Mouse (Mus musculus) hindbrain, embryonic 14.5 days (tissue): ENCODE results near the gene Ephb1. TPM values are rescaled to one million over a fixed set of nuclear protein-coding genes. Genes with fewer than 3 reads are reported as not detected.

Source experiments
- ATAC-seq: fragments of 200-750 bp; cut with Nextera tagmentation; 2 replicates; pipeline ENCODE4 v1.8.0; 2017; ENCODE audit warnings: moderate number of reproducible peaks, mild to moderate bottlenecking, moderate TSS enrichment, moderate library complexity; ENCODE audit not compliant: low FRiP score
- DNase-seq: peaks from one replicate; pipeline ENCODE4 v3.0.0-alpha.2; 2015; ENCODE audit warnings: low spot score
- H3K27ac ChIP-seq: fragments of 300-500 bp; sonication (generic); 2 replicates; pipeline ENCODE4 v1.5.1; 2014; ENCODE audit warnings: mild to moderate bottlenecking, moderate library complexity
- H3K27me3 ChIP-seq: fragments of 300-500 bp; sonication (generic); 2 replicates; pipeline ENCODE4 v1.6.1; 2014; ENCODE audit warnings: mild to moderate bottlenecking, low read length, mixed read lengths; ENCODE audit not compliant: control insufficient read depth, insufficient read depth
- H3K36me3 ChIP-seq: fragments of 300-500 bp; sonication (generic); replicated peaks from 2 replicates; pipeline ENCODE4 v1.6.1; 2014; ENCODE audit not compliant: control insufficient read depth, insufficient read depth
- H3K4me1 ChIP-seq: fragments of 300-500 bp; sonication (generic); replicated peaks from 2 replicates; pipeline ENCODE4 v1.6.1; 2014; ENCODE audit warnings: antibody characterized with exemption, low read length, mixed read lengths; ENCODE audit not compliant: control insufficient read depth, insufficient read depth
- H3K4me2 ChIP-seq: fragments of 300-500 bp; sonication (generic); replicated peaks from 2 replicates; pipeline ENCODE4 v1.6.1; 2014; ENCODE audit warnings: mild to moderate bottlenecking, moderate library complexity
- H3K4me3 ChIP-seq: fragments of 300-500 bp; sonication (generic); replicated peaks from 2 replicates; pipeline ENCODE4 v1.5.1; 2014; ENCODE audit warnings: mild to moderate bottlenecking, low read length
- H3K9ac ChIP-seq: fragments of 300-500 bp; sonication (generic); 2 replicates; pipeline ENCODE4 v1.6.1; 2014
- H3K9me3 ChIP-seq: fragments of 300-500 bp; sonication (generic); 2 replicates; pipeline ENCODE4 v1.6.1; 2016; ENCODE audit warnings: low read length; ENCODE audit not compliant: control insufficient read depth
- WGBS: fragments of 180-500 bp; shearing (Covaris S2); extraction: QIAGEN DNeasy Blood & Tissue Kit; methylation state at CpG from one replicate; pipeline ENCODE4 v1.1.7; 2014; 5-methylcytosine and 5-hydroxymethylcytosine counted together
- polyA plus RNA-seq: library from polyadenylated mRNA; unstranded; fragments of >200 nt; fragmentation: Nextera tagmentation; extraction: Ambion mirVana; gene quantifications from 2 replicates; pipeline ENCODE4 v1.2.1, GENCODE M21; 2014

The Ephb1 gene
- polyA plus RNA-seq, 1 experiment from 2014 or later: 52.2 TPM

DNA sequence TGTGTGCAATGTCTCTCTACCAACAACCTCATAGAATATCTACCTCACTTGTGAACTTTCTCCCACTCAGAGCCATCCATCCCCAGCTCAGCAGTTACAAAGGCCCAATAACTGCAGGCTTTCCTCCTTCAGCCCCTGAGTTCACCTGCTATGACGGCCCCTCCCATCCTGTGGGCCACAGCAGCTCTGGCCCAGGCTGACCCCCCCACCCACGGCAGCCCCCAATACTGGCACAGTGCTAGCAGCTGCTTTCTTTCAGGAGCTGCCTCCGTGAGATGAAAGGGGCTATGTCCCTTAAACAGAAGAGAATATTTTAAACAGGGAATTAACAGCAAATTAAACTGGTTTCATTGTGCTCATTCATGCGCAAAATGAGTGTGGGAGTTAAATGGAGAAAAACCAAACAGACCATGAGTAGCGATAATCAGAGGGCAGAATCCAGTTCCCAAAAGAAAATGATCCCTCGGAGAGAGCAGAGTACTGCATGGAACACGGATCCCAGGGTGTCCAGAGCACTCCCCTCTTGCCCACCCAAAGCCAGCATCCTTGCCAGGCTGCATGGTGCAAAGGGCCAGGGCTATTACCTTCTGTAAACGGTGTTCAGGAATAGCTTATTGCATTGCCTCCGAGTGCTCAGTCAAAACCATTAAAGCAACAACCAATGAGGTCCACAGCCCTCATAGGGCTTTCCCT lies 105.2 kb downstream of the Ephb1 start:
- H3K9me3 ChIP-seq: no peaks in the 10 kb centered on the region
- WGBS: 14% methylated on average over 9 of the region's 9 CpGs
- ATAC-seq (peak; percentile 62; the same call in 1 of the 2 replicates), DNase-seq (no peak)
- peaks cover 30% of the 10 kb centered on the region for H3K4me1 ChIP-seq
- H3K36me3 ChIP-seq: no peaks in the 10 kb centered on the region
- H3K4me3 ChIP-seq: no peak overlapping the region
- no peak overlapping the region for H3K4me2 ChIP-seq
- H3K9ac ChIP-seq: 0 out of 2 replicates have a peak overlapping the region, but pooled peaks have one; percentile 14
- no peaks in the 10 kb centered on the region for H3K27me3 ChIP-seq
- H3K27ac ChIP-seq: peak overlapping the region; percentile 16; the same call in 1 of the 2 replicates

GRCm38 (mm10) chr9:102245551-102245950 lies 108.9 kb downstream of the Ephb1 start:
- H3K4me1 ChIP-seq: peaks cover 43% of the 10 kb centered on the region
- no peak for DNase-seq
- no peak overlapping the region for H3K4me2 ChIP-seq
- no peaks in the 10 kb centered on the region for H3K27me3 ChIP-seq
- no peak for ATAC-seq
- H3K9me3 ChIP-seq: no peaks in the 10 kb centered on the region
- no peaks in the 10 kb centered on the region for H3K36me3 ChIP-seq
- no peak overlapping the region for H3K27ac ChIP-seq
- H3K9ac ChIP-seq: no peak overlapping the region
- WGBS: 45% methylated on average over 7 of the region's 7 CpGs
- no peak overlapping the region for H3K4me3 ChIP-seq

GRCm38 (mm10) chr9:102243296-102243695 lies 111.2 kb downstream of the Ephb1 start:
- ATAC-seq (peak; percentile 84), DNase-seq (no peak)
- Histone ChIP-seq H3K27ac (no peak overlapping the region), H3K9ac (no peak overlapping the region), H3K9me3 (no peaks in the 10 kb centered on the region), H3K27me3 (no peaks in the 10 kb centered on the region), H3K36me3 (no peaks in the 10 kb centered on the region), H3K4me3 (no peak overlapping the region), H3K4me1 (peaks cover 25% of the 10 kb centered on the region), H3K4me2 (no peak overlapping the region)
- 6% methylated on average over 7 of the region's 7 CpGs for WGBS

DNA sequence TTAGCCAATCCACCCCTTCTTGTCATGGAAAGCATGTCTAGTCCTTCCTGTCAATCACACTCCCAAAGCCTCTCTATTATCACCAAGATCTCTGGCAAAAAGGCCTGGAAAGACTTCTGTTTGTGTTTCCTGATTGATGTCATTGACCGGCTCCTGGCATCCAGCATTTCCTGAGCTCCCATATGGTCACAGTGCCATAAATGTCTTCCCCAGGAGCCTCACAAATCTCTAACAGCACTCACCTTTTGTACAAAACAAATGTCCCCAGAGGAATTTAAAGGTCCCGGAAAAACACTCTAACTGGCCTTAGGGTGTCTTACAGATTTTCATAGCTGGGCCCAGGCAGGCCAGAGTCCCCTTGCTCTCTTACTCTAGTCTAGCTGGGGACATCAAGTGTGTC lies 112.9 kb downstream of the Ephb1 start:
- no peaks in the 10 kb centered on the region for H3K9me3 ChIP-seq
- no peak overlapping the region for H3K4me2 ChIP-seq
- no peaks in the 10 kb centered on the region for H3K36me3 ChIP-seq
- WGBS: 59% methylated on average over 2 of the region's 2 CpGs
- no peak overlapping the region for H3K27ac ChIP-seq
- no peak for ATAC-seq
- no peak overlapping the region for H3K4me3 ChIP-seq
- H3K4me1 ChIP-seq: peaks cover 21% of the 10 kb centered on the region
- H3K27me3 ChIP-seq: no peaks in the 10 kb centered on the region
- no peak overlapping the region for H3K9ac ChIP-seq
- DNase-seq: no peak

GRCm38 (mm10) chr9:102240215-102240614 lies 114.3 kb downstream of the Ephb1 start:
- H3K4me1 ChIP-seq: peaks cover 15% of the 10 kb centered on the region
- no peaks in the 10 kb centered on the region for H3K36me3 ChIP-seq
- ATAC-seq (no peak), DNase-seq (no peak)
- H3K9me3 ChIP-seq: no peaks in the 10 kb centered on the region
- H3K9ac ChIP-seq: no peak overlapping the region
- WGBS: 54% methylated on average over 4 of the region's 4 CpGs
- H3K4me3 ChIP-seq: no peak overlapping the region
- H3K27ac ChIP-seq: no peak overlapping the region
- no peaks in the 10 kb centered on the region for H3K27me3 ChIP-seq
- H3K4me2 ChIP-seq: no peak overlapping the region

DNA sequence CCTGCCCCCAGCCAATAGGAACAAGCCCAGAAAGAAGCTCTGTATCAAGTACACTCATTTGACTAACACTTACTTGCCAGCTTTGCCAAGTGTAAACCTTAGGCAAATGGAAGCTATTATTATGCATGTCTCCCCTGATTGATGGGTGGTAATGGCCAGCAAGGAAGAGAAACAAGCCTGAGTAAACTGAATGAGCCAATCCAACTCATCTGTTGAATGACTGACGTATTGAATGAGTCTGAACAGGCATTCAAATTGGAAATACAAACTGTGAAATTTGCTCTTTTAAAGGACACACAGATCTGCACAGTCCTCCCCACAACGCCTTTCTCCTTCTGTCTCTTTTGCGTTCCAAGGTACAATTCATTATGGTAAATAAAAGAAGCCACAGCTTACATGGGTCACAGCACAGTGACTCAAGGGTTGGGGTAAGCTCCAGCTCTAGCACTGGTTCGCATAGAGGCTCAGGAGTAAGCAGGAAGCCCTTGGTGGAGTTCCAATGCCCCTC lies 119.0 kb downstream of the Ephb1 start:
- Histone ChIP-seq H3K4me2 (no peak overlapping the region), H3K4me1 (peaks cover 16% of the 10 kb centered on the region), H3K9ac (no peak overlapping the region), H3K27ac (no peak overlapping the region), H3K4me3 (no peak overlapping the region), H3K9me3 (no peaks in the 10 kb centered on the region), H3K36me3 (no peaks in the 10 kb centered on the region), H3K27me3 (no peaks in the 10 kb centered on the region)
- ATAC-seq (peak; percentile 80), DNase-seq (no peak)
- 10% methylated on average over 4 of the region's 4 CpGs for WGBS

DNA sequence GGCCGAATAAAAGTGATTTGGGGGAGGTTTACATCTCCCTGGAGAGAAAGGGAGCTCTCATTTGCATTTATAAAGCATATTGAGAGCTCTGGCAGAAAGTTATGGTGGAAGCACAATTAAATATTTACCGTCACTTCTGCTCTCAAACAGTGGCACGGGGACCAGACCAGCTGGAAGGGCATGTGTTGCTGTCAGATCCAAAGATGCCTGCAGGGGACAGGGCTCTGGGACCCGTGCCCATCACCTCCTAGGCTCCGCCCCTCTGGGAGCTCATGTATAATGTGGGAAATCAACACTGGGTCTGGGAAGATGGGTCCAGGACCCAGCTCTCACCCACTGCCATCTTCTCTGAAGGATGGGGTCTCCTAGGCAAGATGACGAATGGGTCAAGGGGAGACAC lies 123.2 kb downstream of the Ephb1 start:
- Histone ChIP-seq H3K4me1 (peaks cover 16% of the 10 kb centered on the region), H3K27ac (no peak overlapping the region), H3K4me2 (no peak overlapping the region), H3K9me3 (no peaks in the 10 kb centered on the region), H3K27me3 (no peaks in the 10 kb centered on the region), H3K36me3 (no peaks in the 10 kb centered on the region), H3K4me3 (no peak overlapping the region), H3K9ac (no peak overlapping the region)
- 41% methylated on average over 6 of the region's 6 CpGs for WGBS
- ATAC-seq (no peak), DNase-seq (no peak)

DNA sequence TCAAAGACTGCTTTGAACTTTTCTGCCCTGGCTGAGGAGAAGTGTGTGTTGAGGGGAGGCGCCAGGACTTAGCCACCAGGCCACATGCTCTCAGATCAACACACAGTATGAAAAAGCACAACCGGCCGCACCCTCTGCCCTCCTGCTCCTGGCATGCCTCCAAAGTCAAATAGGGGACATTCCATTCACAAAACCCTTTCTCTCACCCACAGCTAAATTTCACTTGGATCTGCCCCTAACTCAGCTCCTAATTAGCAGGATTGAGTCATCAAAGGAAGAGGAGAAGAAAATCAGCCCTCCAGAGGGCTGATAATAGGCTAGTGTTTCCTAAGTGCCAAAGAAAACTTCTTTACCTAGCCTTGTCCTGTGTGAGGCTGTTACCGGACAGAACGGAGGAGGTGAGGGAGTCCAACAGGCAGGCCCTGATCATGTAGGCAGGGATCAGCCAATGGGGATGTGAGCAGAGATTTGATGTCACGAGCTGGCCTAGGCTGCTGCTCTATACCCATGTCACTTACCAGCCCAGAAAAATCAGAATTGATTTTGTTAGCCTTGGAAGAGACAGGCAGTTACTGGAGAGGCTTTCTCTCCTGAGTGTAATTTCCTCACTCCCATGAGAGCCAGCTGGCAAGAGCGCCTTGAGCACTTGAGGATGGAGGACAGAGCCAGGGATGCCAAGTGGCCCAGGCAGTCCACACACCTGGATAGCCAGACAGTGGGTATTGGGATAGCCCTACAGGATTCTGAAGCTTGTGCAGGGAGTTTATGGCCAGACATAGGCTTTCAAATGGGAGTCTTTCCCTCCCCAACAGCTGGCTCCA lies 137.5 kb downstream of the Ephb1 start:
- no peak for DNase-seq
- Histone ChIP-seq H3K4me2 (no peak overlapping the region), H3K36me3 (peaks cover 4% of the 10 kb centered on the region), H3K9me3 (no peaks in the 10 kb centered on the region), H3K4me3 (no peak overlapping the region), H3K27me3 (peaks cover 3% of the 10 kb centered on the region; the same call in 1 of the 2 replicates), H3K4me1 (peaks cover 16% of the 10 kb centered on the region), H3K27ac (no peak overlapping the region), H3K9ac (no peak overlapping the region)
- WGBS: 56% methylated on average over 7 of the region's 7 CpGs
- no peak for ATAC-seq

GRCm38 (mm10) chr9:102212036-102212383 lies 142.5 kb downstream of the Ephb1 start:
- ATAC-seq: no peak
- Histone ChIP-seq H3K27ac (peak overlapping the region; percentile 60), H3K4me3 (no peak overlapping the region), H3K36me3 (no peaks in the 10 kb centered on the region), H3K27me3 (peaks cover 3% of the 10 kb centered on the region), H3K9me3 (no peaks in the 10 kb centered on the region), H3K9ac (no peak overlapping the region), H3K4me1 (peaks cover 34% of the 10 kb centered on the region), H3K4me2 (no peak overlapping the region)
- WGBS: 4% methylated on average over 1 of the region's 1 CpGs
- DNase-seq: no peak
